Mouse (Mus musculus): ENCODE measurements around the gene Slc3a2. TPM values are rescaled to one million over a fixed set of nuclear protein-coding genes. Genes with fewer than 3 reads are reported as not detected.

Gene Slc3a2
- polyA plus RNA-seq, 1 experiment from 2014 or later: 151 TPM

- no peak for ATAC-seq
- 40% methylated on average over 5 of the region's 5 CpGs for WGBS
- no peak overlapping the region for H3K4me2 ChIP-seq (replicated peaks)
Observed at GRCm38 (mm10) chr19:8665746-8666145, 57.4 kb downstream of the Slc3a2 start.

GRCm38 (mm10) chr19:8664859-8665258 is 58.3 kb downstream of the Slc3a2 start:
- Histone ChIP-seq H3K27me3 (peaks cover 44% of the 10 kb centered on the region), H3K4me3 (replicated peaks) (no peak overlapping the region), H3K4me1 (replicated peaks) (peaks cover 13% of the 10 kb centered on the region), H3K27ac (no peak overlapping the region), H3K9ac (replicated peaks) (no peak overlapping the region), H3K36me3 (no peaks in the 10 kb centered on the region), H3K4me2 (replicated peaks) (no peak overlapping the region), H3K9me3 (no peaks in the 10 kb centered on the region)
- WGBS: 91% methylated on average over 3 of the region's 3 CpGs
- ATAC-seq: no peak

More at GRCm38 (mm10) chr19:8665746-8666145, 57.4 kb downstream of the Slc3a2 start:
- H3K9me3 ChIP-seq: no peaks in the 10 kb centered on the region
- H3K27me3 ChIP-seq: peaks cover 36% of the 10 kb centered on the region
- H3K4me1 ChIP-seq (replicated peaks): peaks cover 13% of the 10 kb centered on the region
- H3K27ac ChIP-seq: no peak overlapping the region
- no peak overlapping the region for H3K9ac ChIP-seq (replicated peaks)
- H3K4me3 ChIP-seq (replicated peaks): no peak overlapping the region
- no peaks in the 10 kb centered on the region for H3K36me3 ChIP-seq

GRCm38 (mm10) chr19:8663911-8664421 is 59.2 kb downstream of the Slc3a2 start:
- Histone ChIP-seq H3K9me3 (no peaks in the 10 kb centered on the region), H3K36me3 (no peaks in the 10 kb centered on the region), H3K4me3 (replicated peaks) (no peak overlapping the region), H3K27ac (no peak overlapping the region), H3K4me2 (replicated peaks) (no peak overlapping the region), H3K4me1 (replicated peaks) (peaks cover 13% of the 10 kb centered on the region), H3K9ac (replicated peaks) (no peak overlapping the region), H3K27me3 (peaks cover 44% of the 10 kb centered on the region)
- WGBS: 51% methylated on average over 10 of the region's 10 CpGs
- peak; percentile 18; the same call in 1 of the 2 replicates for ATAC-seq

DNA sequence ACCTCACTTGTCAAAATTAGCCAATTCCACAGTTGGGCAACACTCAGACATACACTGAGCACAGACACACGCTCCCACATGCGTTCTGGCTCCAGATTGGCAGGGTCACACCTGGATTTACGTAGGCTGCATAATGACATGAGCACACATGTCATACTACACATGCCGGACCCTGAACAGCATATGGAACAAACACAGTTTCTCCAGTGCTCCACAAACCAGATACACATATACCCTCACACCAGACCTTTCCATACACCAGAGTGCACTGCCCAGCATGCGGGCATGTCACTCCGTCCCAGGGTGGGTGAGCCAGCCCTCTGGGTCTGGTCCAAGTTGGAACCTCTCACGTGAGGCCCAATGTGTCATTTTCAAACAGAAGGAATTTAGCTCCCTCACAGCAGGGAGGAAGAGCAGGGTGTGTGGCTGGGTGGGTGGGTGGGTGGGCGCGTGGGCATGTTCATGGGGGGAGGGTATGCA is 59.8 kb downstream of the Slc3a2 start, which contains the start of gene Chrm1:
Chrm1 (plus strand) TSS at position 430 of the 480 bp plus-strand sequence.
- H3K27ac ChIP-seq: no peak within 1 kb of the TSS
- no peak for ATAC-seq
- 81% methylated on average over 9 of the region's 9 CpGs for WGBS

GRCm38 (mm10) chr19:8662337-8662736 is 60.8 kb downstream of the Slc3a2 start:
- peak; percentile 59 for ATAC-seq
- Histone ChIP-seq H3K9me3 (no peaks in the 10 kb centered on the region), H3K27ac (0 out of 2 replicates have a peak overlapping the region, but pooled peaks have one; percentile 47), H3K4me1 (replicated peaks) (peaks cover 13% of the 10 kb centered on the region), H3K9ac (replicated peaks) (peak overlapping the region; percentile 72), H3K4me2 (replicated peaks) (peak overlapping the region; percentile 86), H3K36me3 (no peaks in the 10 kb centered on the region), H3K4me3 (replicated peaks) (peak overlapping the region; percentile 48), H3K27me3 (peaks cover 44% of the 10 kb centered on the region)
- 4% methylated on average over 11 of the region's 11 CpGs for WGBS

More for the DNA sequence above, 59.8 kb downstream of the Slc3a2 start, which contains the start of gene Chrm1:
- H3K4me1 ChIP-seq (replicated peaks): peaks cover 13% of the 10 kb centered on the region
- H3K4me3 ChIP-seq (replicated peaks): peak within 1 kb of the TSS; percentile 48; the same call in 1 of the 2 replicates
- H3K9ac ChIP-seq (replicated peaks): no peak within 1 kb of the TSS
- H3K36me3 ChIP-seq: no peaks in the 10 kb centered on the region
- H3K27me3 ChIP-seq: peaks cover 44% of the 10 kb centered on the region
- no peaks in the 10 kb centered on the region for H3K9me3 ChIP-seq
- H3K4me2 ChIP-seq (replicated peaks): peak within 1 kb of the TSS; percentile 86

GRCm38 (mm10) chr19:8661821-8662307 is 61.3 kb downstream of the Slc3a2 start:
- peak overlapping the region; percentile 72 for H3K9ac ChIP-seq (replicated peaks)
- peaks cover 13% of the 10 kb centered on the region for H3K4me1 ChIP-seq (replicated peaks)
- H3K9me3 ChIP-seq: no peaks in the 10 kb centered on the region
- H3K27me3 ChIP-seq: peaks cover 44% of the 10 kb centered on the region
- H3K4me3 ChIP-seq (replicated peaks): peak overlapping the region; percentile 48
- H3K27ac ChIP-seq: peak overlapping the region; percentile 47; the same call in 1 of the 2 replicates
- no peaks in the 10 kb centered on the region for H3K36me3 ChIP-seq
- peak; percentile 75 for ATAC-seq
- under 1% methylated on average over 33 of the region's 35 CpGs for WGBS
- H3K4me2 ChIP-seq (replicated peaks): peak overlapping the region; percentile 86

Small RNAs within 50 kb of the gene (microRNA-seq; reads per million reads assigned to microRNA genes)
- not detected for gene Mir6992

Other genes starting within 250 kb of the Slc3a2 start
- 3.8 and 4.2 TPM in 2 replicates for gene Slc22a8, start 132.1 kb downstream of the Slc3a2 start, polyA plus RNA-seq (2015; fragmentation: Nextera tagmentation; extraction: Ambion mirVana)
- 8.5 and 9.5 TPM in 2 replicates for gene Slc22a6, start 105.3 kb downstream of the Slc3a2 start, polyA plus RNA-seq (2015; fragmentation: Nextera tagmentation; extraction: Ambion mirVana)
- 0.31 and 0.58 TPM in 2 replicates for gene Chrm1, start 59.6 kb downstream of the Slc3a2 start, polyA plus RNA-seq (2015; fragmentation: Nextera tagmentation; extraction: Ambion mirVana)
- gene Wdr74, start 12.5 kb upstream of the Slc3a2 start, polyA plus RNA-seq (2015; fragmentation: Nextera tagmentation; extraction: Ambion mirVana): 89.1 and 93.4 TPM in 2 replicates
- 2.2 and 2.5 TPM in 2 replicates for gene 1700092M07Rik, start 17.3 kb upstream of the Slc3a2 start, polyA plus RNA-seq (2015; fragmentation: Nextera tagmentation; extraction: Ambion mirVana)
- gene Stx5a, start 18.0 kb upstream of the Slc3a2 start, polyA plus RNA-seq (2015; fragmentation: Nextera tagmentation; extraction: Ambion mirVana): 121 and 127 TPM in 2 replicates
- gene Nxf1, start 33.7 kb upstream of the Slc3a2 start, polyA plus RNA-seq (2015; fragmentation: Nextera tagmentation; extraction: Ambion mirVana): 195 and 206 TPM in 2 replicates
- gene Tmem223, start 47.6 kb upstream of the Slc3a2 start, polyA plus RNA-seq (2015; fragmentation: Nextera tagmentation; extraction: Ambion mirVana): 264 and 280 TPM in 2 replicates
- 35.8 and 38.1 TPM in 2 replicates for gene Tmem179b, start 51.1 kb upstream of the Slc3a2 start, polyA plus RNA-seq (2015; fragmentation: Nextera tagmentation; extraction: Ambion mirVana)
- 28.8 and 30.5 TPM in 2 replicates for gene Taf6l, start 63.0 kb upstream of the Slc3a2 start, polyA plus RNA-seq (2015; fragmentation: Nextera tagmentation; extraction: Ambion mirVana)
- 163 and 164 TPM in 2 replicates for gene Polr2g, start 75.2 kb upstream of the Slc3a2 start, polyA plus RNA-seq (2015; fragmentation: Nextera tagmentation; extraction: Ambion mirVana)
- 8.1 and 8.3 TPM in 2 replicates for gene Zbtb3, start 79.2 kb upstream of the Slc3a2 start, polyA plus RNA-seq (2015; fragmentation: Nextera tagmentation; extraction: Ambion mirVana)
- 66.1 and 70.3 TPM in 2 replicates for gene Ttc9c, start 96.0 kb upstream of the Slc3a2 start, polyA plus RNA-seq (2015; fragmentation: Nextera tagmentation; extraction: Ambion mirVana)
- 6.1 and 6.4 TPM in 2 replicates for gene Hnrnpul2, start 96.6 kb upstream of the Slc3a2 start, polyA plus RNA-seq (2015; fragmentation: Nextera tagmentation; extraction: Ambion mirVana)
- gene AC129217.1, start 106.4 kb upstream of the Slc3a2 start, polyA plus RNA-seq (2015; fragmentation: Nextera tagmentation; extraction: Ambion mirVana): not detected in 2 replicates
- gene Bscl2, start 114.1 kb upstream of the Slc3a2 start, polyA plus RNA-seq (2015; fragmentation: Nextera tagmentation; extraction: Ambion mirVana): 78.9 and 83.7 TPM in 2 replicates
- gene Gng3, start 115.8 kb upstream of the Slc3a2 start, polyA plus RNA-seq (2015; fragmentation: Nextera tagmentation; extraction: Ambion mirVana): 310 and 338 TPM in 2 replicates
- 0.23 and 0.62 TPM in 2 replicates for gene Lrrn4cl, start 127.4 kb upstream of the Slc3a2 start, polyA plus RNA-seq (2015; fragmentation: Nextera tagmentation; extraction: Ambion mirVana)
- gene Ubxn1, start 148.1 kb upstream of the Slc3a2 start, polyA plus RNA-seq (2015; fragmentation: Nextera tagmentation; extraction: Ambion mirVana): 167 and 168 TPM in 2 replicates
- gene Uqcc3, start 157.6 kb upstream of the Slc3a2 start, polyA plus RNA-seq (2015; fragmentation: Nextera tagmentation; extraction: Ambion mirVana): 66.5 and 71.5 TPM in 2 replicates
- gene Lbhd1, start 160.4 kb upstream of the Slc3a2 start, polyA plus RNA-seq (2015; fragmentation: Nextera tagmentation; extraction: Ambion mirVana): 61.5 and 61.8 TPM in 2 replicates
- not detected in 2 replicates for gene Gm49403, start 160.6 kb upstream of the Slc3a2 start, polyA plus RNA-seq (2015; fragmentation: Nextera tagmentation; extraction: Ambion mirVana)
- 56.1 and 70.3 TPM in 2 replicates for gene 1810009A15Rik, start 165.5 kb upstream of the Slc3a2 start, polyA plus RNA-seq (2015; fragmentation: Nextera tagmentation; extraction: Ambion mirVana)
- 0.54 TPM in 1 of 2 replicates, not detected in the other for gene Gm49416, start 165.6 kb upstream of the Slc3a2 start, polyA plus RNA-seq (2015; fragmentation: Nextera tagmentation; extraction: Ambion mirVana)
- 34.8 and 38.9 TPM in 2 replicates for gene Ints5, start 169.6 kb upstream of the Slc3a2 start, polyA plus RNA-seq (2015; fragmentation: Nextera tagmentation; extraction: Ambion mirVana)
- gene Ganab, start 174.7 kb upstream of the Slc3a2 start, polyA plus RNA-seq (2015; fragmentation: Nextera tagmentation; extraction: Ambion mirVana): 96.8 and 99.8 TPM in 2 replicates
- gene B3gat3, start 197.0 kb upstream of the Slc3a2 start, polyA plus RNA-seq (2015; fragmentation: Nextera tagmentation; extraction: Ambion mirVana): 82.2 and 89.5 TPM in 2 replicates
- 1.9 and 2.4 TPM in 2 replicates for gene Rom1, start 206.0 kb upstream of the Slc3a2 start, polyA plus RNA-seq (2015; fragmentation: Nextera tagmentation; extraction: Ambion mirVana)
- gene Eml3, start 206.2 kb upstream of the Slc3a2 start, polyA plus RNA-seq (2015; fragmentation: Nextera tagmentation; extraction: Ambion mirVana): 8.7 and 9.2 TPM in 2 replicates
- 149 and 153 TPM in 2 replicates for gene Mta2, start 218.5 kb upstream of the Slc3a2 start, polyA plus RNA-seq (2015; fragmentation: Nextera tagmentation; extraction: Ambion mirVana)
- 32.4 and 32.6 TPM in 2 replicates for gene Tut1, start 230.5 kb upstream of the Slc3a2 start, polyA plus RNA-seq (2015; fragmentation: Nextera tagmentation; extraction: Ambion mirVana)
- gene Eef1g, start 243.7 kb upstream of the Slc3a2 start, polyA plus RNA-seq (2015; fragmentation: Nextera tagmentation; extraction: Ambion mirVana): 334 and 335 TPM in 2 replicates